ENCODE assay signal across 9 mouse cellular contexts in the genomic region with DNA sequence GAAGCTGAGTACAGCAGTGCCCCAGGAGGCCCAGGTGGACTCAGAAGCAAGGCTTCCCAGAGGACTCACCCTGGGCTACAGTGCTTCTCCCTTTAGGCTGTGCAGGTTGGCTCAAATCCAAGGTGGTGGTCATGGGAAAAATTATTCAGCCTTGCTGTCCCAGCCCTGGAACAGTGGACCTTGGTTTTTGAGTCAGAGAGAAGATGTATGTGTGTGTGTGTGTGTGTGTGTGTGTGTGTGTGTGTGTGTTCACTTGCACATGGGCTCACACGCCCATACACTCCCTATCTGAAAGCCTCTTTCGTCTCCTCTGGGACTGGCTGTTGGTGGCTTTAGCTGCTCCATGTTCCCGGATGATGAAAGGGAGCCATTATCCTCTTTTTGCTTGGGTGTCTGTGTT. TPM values are rescaled to one million over a fixed set of nuclear protein-coding genes. Genes with fewer than 3 reads are reported as not detected.
A peak's percentile ranks its signal among the peaks of the same experiment; 100 is the strongest.
DNase-seq lines count a peak whose midpoint lies in the region; ATAC-seq lines count a peak whose summit lies in the region.
"Had no signal": no experiment of that assay in that cellular context is flagged by ENCODE, and none has a peak within 500 bp of the region (broad histone marks: within the 10 kb centered on the region; RNA-seq: fewer than 3 reads in every experiment).

No protein-coding gene starts in this region.

- peaks cover 18% of the 10 kb centered on the region for H3K4me1 ChIP-seq in embryonic facial prominence, embryonic 13.5 days
- H3K4me1 ChIP-seq in limb, embryonic 15.5 days = peaks cover 4% of the 10 kb centered on the region

- DNase-seq in heart, adult 8-10 months (ENCODE audit: low spot score) = peak; percentile 16
- DNase-seq in heart, postnatal 36 days = no peak
- DNase-seq in NIH3T3 (ENCODE audit: low read depth) = peak; percentile 11
- no peak for DNase-seq in right cerebral cortex, postnatal 14 days
- no peak for DNase-seq in right cerebral cortex, postnatal 36 days (ENCODE audit: low spot score in 2 of 2)
- DNase-seq: lung, adult 2 months had no signal

- peaks cover 3% of the 10 kb centered on the region; the same call in 1 of the 2 replicates for H3K27me3 ChIP-seq in embryonic facial prominence, embryonic 13.5 days
- 0 out of 2 replicates have a peak, but pooled peaks cover 4% of the 10 kb centered on the region for H3K27me3 ChIP-seq in limb, embryonic 15.5 days

- no peak for ATAC-seq in embryonic facial prominence, embryonic 13.5 days (ENCODE audit: insufficient number of reproducible peaks, insufficient read depth, low FRiP score, low TSS enrichment, low read depth)
- peak; percentile 75 for ATAC-seq in limb, embryonic 15.5 days (ENCODE audit: insufficient number of reproducible peaks, low FRiP score, low TSS enrichment, low read depth)
- ATAC-seq in activated CD4-positive, CD25-positive, alpha-beta regulatory T cell, adult 4 months = no peak

- H3K36me3 ChIP-seq in embryonic facial prominence, embryonic 13.5 days = no peaks in the 10 kb centered on the region
- H3K36me3 ChIP-seq in limb, embryonic 15.5 days = no peaks in the 10 kb centered on the region

- intact Hi-C loops in heart, postnatal 36 days (cut with DNase I) = no loop called here

- no peak overlapping the region for H3K4me3 ChIP-seq in embryonic facial prominence, embryonic 13.5 days
- H3K4me3 ChIP-seq in limb, embryonic 15.5 days = no peak overlapping the region

- no peaks in the 10 kb centered on the region for H3K9me3 ChIP-seq in embryonic facial prominence, embryonic 13.5 days
- no peaks in the 10 kb centered on the region for H3K9me3 ChIP-seq in limb, embryonic 15.5 days

- H3K4me2 ChIP-seq in embryonic facial prominence, embryonic 13.5 days = 0 out of 2 replicates have a peak overlapping the region, but pooled peaks have one; percentile 2
- no peak overlapping the region for H3K4me2 ChIP-seq in limb, embryonic 15.5 days

- 26% methylated on average over 3 of the region's 3 CpGs for WGBS in embryonic facial prominence, embryonic 13.5 days
- WGBS in limb, embryonic 15.5 days = 50% methylated on average over 3 of the region's 3 CpGs

- H3K9ac ChIP-seq in embryonic facial prominence, embryonic 13.5 days = no peak overlapping the region
- no peak overlapping the region for H3K9ac ChIP-seq in limb, embryonic 15.5 days

- H3K27ac ChIP-seq in embryonic facial prominence, embryonic 13.5 days = no peak overlapping the region
- H3K27ac ChIP-seq in limb, embryonic 15.5 days = no peak overlapping the region

RNA-seq across cellular contexts. Expression of a gene that starts 16.4 kb away (rescaled TPM):
- 1 to 10 TPM; 1.8 to 3.0 (median 2.4) TPM for total RNA-seq in heart, adult 8-10 months (2022)
- 1 to 10 TPM; 1.1 to 1.7 TPM for total RNA-seq in heart, postnatal 36 days (2021)
- polyA plus RNA-seq in embryonic facial prominence, embryonic 13.5 days (2015; fragmentation: Nextera tagmentation; extraction: Ambion mirVana) = 0.52 and 1.2 TPM in 2 replicates
- polyA plus RNA-seq in limb, embryonic 15.5 days (2015; fragmentation: Nextera tagmentation; extraction: Ambion mirVana) = 0.17 and 0.26 TPM in 2 replicates
- polyA plus RNA-seq in activated CD4-positive, CD25-positive, alpha-beta regulatory T cell, adult 4 months (2017; shearing (Covaris generic)) = not detected

RNA-seq across cellular contexts. Expression of a gene that starts 46.5 kb away (rescaled TPM):
- total RNA-seq in heart, adult 8-10 months (2022) = 1 to 10 TPM; 1.9 to 2.2 (median 2.2) TPM
- 1 to 10 TPM; 1.8 to 2.2 TPM for total RNA-seq in heart, postnatal 36 days (2021)
- 25.9 and 30.5 TPM in 2 replicates for polyA plus RNA-seq in embryonic facial prominence, embryonic 13.5 days (2015; fragmentation: Nextera tagmentation; extraction: Ambion mirVana)
- polyA plus RNA-seq in limb, embryonic 15.5 days (2015; fragmentation: Nextera tagmentation; extraction: Ambion mirVana) = 16.1 and 21.6 TPM in 2 replicates
- polyA plus RNA-seq in activated CD4-positive, CD25-positive, alpha-beta regulatory T cell, adult 4 months (2017; shearing (Covaris generic)) = not detected

Comparison
In these comparisons a context has a peak if more than half of its experiments do, and no peak if none do; other contexts are left out.
1. DNase-seq: peak in heart, adult 8-10 months (single experiment) and NIH3T3 (single experiment); none in heart, postnatal 36 days (0 of 2), right cerebral cortex, postnatal 14 days (single experiment) and right cerebral cortex, postnatal 36 days (0 of 2).
2. RNA of a gene that starts 46.5 kb away (polyA plus RNA-seq): 25.9 to 30.5 TPM in embryonic facial prominence, embryonic 13.5 days and 16.1 to 21.6 TPM in limb, embryonic 15.5 days; not detected in activated CD4-positive, CD25-positive, alpha-beta regulatory T cell, adult 4 months; every median in the first group is over 10 times any median in the second.